Mouse (Mus musculus) left cerebral cortex, adult 9 months (tissue): Measurements from ENCODE around the gene Ttc12.

Source experiments
- DNase-seq, 2 experiments: peaks; one replicate each; pipeline ENCODE4 v3.0.0; 2022; ENCODE audit warnings: low spot score in 2 of 2

Gene Ttc12

GRCm38 (mm10) chr9:49485892-49486311 lies at the start of gene Ttc12:
Gene Ttc12, minus strand, starts transcription at chr9:49486225.
- peak in 1 of 2 experiments; percentile 69 for DNase-seq

- no peak for DNase-seq
Measured at GRCm38 (mm10) chr9:49534958-49535357, 48.9 kb upstream of the Ttc12 start.

GRCm38 (mm10) chr9:49533912-49534491 lies 48.0 kb upstream of the Ttc12 start:
- DNase-seq = no peak

- DNase-seq = no peak
Measured at GRCm38 (mm10) chr9:49533455-49533854, 47.4 kb upstream of the Ttc12 start.

GRCm38 (mm10) chr9:49531833-49532232 lies 45.8 kb upstream of the Ttc12 start:
- no peak for DNase-seq

- DNase-seq = no peak
Measured at GRCm38 (mm10) chr9:49531257-49531656, 45.2 kb upstream of the Ttc12 start.

GRCm38 (mm10) chr9:49530739-49531138 lies 44.7 kb upstream of the Ttc12 start:
- DNase-seq = no peak

- DNase-seq = no peak
Measured at GRCm38 (mm10) chr9:49529366-49529959, 43.4 kb upstream of the Ttc12 start.

- peak in 1 of 2 experiments; percentile 21 for DNase-seq
Measured at GRCm38 (mm10) chr9:49528943-49529342, 42.9 kb upstream of the Ttc12 start.

GRCm38 (mm10) chr9:49528026-49528425 lies 42.0 kb upstream of the Ttc12 start:
- DNase-seq = no peak

GRCm38 (mm10) chr9:49527340-49527739 lies 41.3 kb upstream of the Ttc12 start:
- DNase-seq = no peak

GRCm38 (mm10) chr9:49524721-49525120 lies 38.7 kb upstream of the Ttc12 start:
- DNase-seq = no peak

- DNase-seq = no peak
Measured at GRCm38 (mm10) chr9:49523881-49524280, 37.9 kb upstream of the Ttc12 start.

- no peak for DNase-seq
Measured at GRCm38 (mm10) chr9:49514306-49514705, 28.3 kb upstream of the Ttc12 start.

GRCm38 (mm10) chr9:49510666-49511065 lies 24.6 kb upstream of the Ttc12 start:
- DNase-seq = no peak

- DNase-seq = no peak
Measured at GRCm38 (mm10) chr9:49509628-49510027, 23.6 kb upstream of the Ttc12 start.

GRCm38 (mm10) chr9:49509094-49509493 lies 23.1 kb upstream of the Ttc12 start:
- peak in 1 of 2 experiments; percentile 39 for DNase-seq

- no peak for DNase-seq
Measured at GRCm38 (mm10) chr9:49507829-49508585, 22.0 kb upstream of the Ttc12 start.

GRCm38 (mm10) chr9:49504658-49505057 lies 18.6 kb upstream of the Ttc12 start:
- DNase-seq = no peak

- no peak for DNase-seq
Measured at GRCm38 (mm10) chr9:49502245-49502644, 16.2 kb upstream of the Ttc12 start.

- no peak for DNase-seq
Measured at GRCm38 (mm10) chr9:49499878-49500277, 13.9 kb upstream of the Ttc12 start.

GRCm38 (mm10) chr9:49493979-49494649 lies 8.1 kb upstream of the Ttc12 start:
- DNase-seq = peak in 1 of 2 experiments; percentile 73
